9 mouse cellular contexts compared by ENCODE assay signal in genomic region chr2:131770852-131771251, GRCm38 (mm10).
DNase-seq lines count a peak whose midpoint lies in the region; ATAC-seq and TF ChIP-seq lines count a peak whose summit lies in the region.
"Had no signal": no experiment of that assay in that cellular context is flagged by ENCODE, and none has a peak within 500 bp of the region (broad histone marks: within the 10 kb centered on the region; RNA-seq: fewer than 3 reads in every experiment).

No protein-coding gene starts in this region.

- no peaks in the 10 kb centered on the region for H3K36me3 ChIP-seq in heart, embryonic 12.5 days

- DNase-seq in heart, postnatal 10 days: peak; percentile 32 to 55
- peak; percentile 77 for DNase-seq in ES-CJ7 (ENCODE audit: low read depth, low spot score)
- peak; percentile 40 for DNase-seq in brain, embryonic 14.5 days (ENCODE audit: low read depth)
- peak; percentile 23 for DNase-seq in gastrocnemius, postnatal 14 days
- peak; percentile 42 for DNase-seq in left cerebral cortex, adult 11 months (ENCODE audit: low spot score)
- DNase-seq in right cerebral cortex, adult 18-20 months: peak; percentile 73
- DNase-seq in spleen, adult 12 weeks (ENCODE audit: low spot score): no peak

- no peaks in the 10 kb centered on the region for H3K9me3 ChIP-seq in heart, embryonic 12.5 days (replicated peaks)

- no peak for TF ChIP-seq POLR2A in brain, embryonic 14.5 days (IDR thresholded peaks at IDR 0.05; ENCODE audit: borderline replicate concordance, extremely low read depth, insufficient read depth, insufficient read length, poor library complexity, severe bottlenecking)

- no peak overlapping the region for H3K4me3 ChIP-seq in heart, embryonic 12.5 days

- no peaks in the 10 kb centered on the region for H3K4me1 ChIP-seq in heart, embryonic 12.5 days (replicated peaks)

- no peak overlapping the region for H3K27ac ChIP-seq in heart, embryonic 12.5 days (ENCODE audit: poor library complexity, severe bottlenecking)
- H3K27ac ChIP-seq: macrophage had no signal

- ATAC-seq in heart, embryonic 12.5 days (ENCODE audit: insufficient number of reproducible peaks, low FRiP score): no peak

- peak; percentile 61 for TF ChIP-seq CTCF in brain, embryonic 14.5 days (IDR thresholded peaks at IDR 0.05; ENCODE audit: borderline replicate concordance, extremely low read depth, insufficient read depth, insufficient read length)

- H3K4me2 ChIP-seq in heart, embryonic 12.5 days: no peak overlapping the region

- H3K27me3 ChIP-seq in heart, embryonic 12.5 days (replicated peaks): 0 out of 2 replicates have a peak, but pooled peaks cover 6% of the 10 kb centered on the region

- WGBS in heart, embryonic 12.5 days: 52% methylated on average over 5 of the region's 5 CpGs

- intact Hi-C loops in heart, postnatal 10 days (cut with DNase I): loop anchor here (1.0 to 5.0 kb wide), 2 partner anchors 209 to 224 kb away; partner anchors contain the start of gene Adra1d
- intact Hi-C loops in gastrocnemius, postnatal 14 days (cut with DNase I; ENCODE audit: low total_unique reads): loop anchor here (2.0 to 5.0 kb wide), 2 partner anchors 208 to 229 kb away; partner anchors contain the start of gene Adra1d

- no peak overlapping the region for H3K9ac ChIP-seq in heart, embryonic 12.5 days
